Mouse (Mus musculus): ENCODE data around the gene Clcn3. TPM values are rescaled to one million over a fixed set of nuclear protein-coding genes. Genes with fewer than 3 reads are reported as not detected.
A peak's percentile ranks its signal among the peaks of the same experiment; 100 is the strongest.

The Clcn3 gene
- total RNA-seq, 1 experiment from 2014 or later = 38.6 TPM

DNA sequence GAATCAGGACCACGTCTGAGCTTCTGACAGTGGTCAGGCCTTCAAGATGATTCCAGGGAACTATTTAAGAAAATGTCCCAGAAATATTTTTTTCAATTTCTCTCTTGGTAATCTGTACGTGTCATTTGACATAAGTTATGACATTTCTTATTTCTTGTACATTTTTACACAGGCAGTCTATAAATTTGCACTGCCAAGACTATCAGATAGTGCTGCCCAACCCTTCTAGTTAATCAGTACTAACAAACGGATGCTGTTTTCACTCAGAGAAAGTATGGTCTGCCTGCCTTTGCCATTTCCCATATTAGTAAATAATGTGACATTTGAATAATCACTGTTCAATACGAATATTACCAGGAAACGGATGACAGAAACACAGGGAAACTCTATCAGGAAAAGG lies 30.3 kb downstream of the Clcn3 start:
- DNase-seq = no peak

DNA sequence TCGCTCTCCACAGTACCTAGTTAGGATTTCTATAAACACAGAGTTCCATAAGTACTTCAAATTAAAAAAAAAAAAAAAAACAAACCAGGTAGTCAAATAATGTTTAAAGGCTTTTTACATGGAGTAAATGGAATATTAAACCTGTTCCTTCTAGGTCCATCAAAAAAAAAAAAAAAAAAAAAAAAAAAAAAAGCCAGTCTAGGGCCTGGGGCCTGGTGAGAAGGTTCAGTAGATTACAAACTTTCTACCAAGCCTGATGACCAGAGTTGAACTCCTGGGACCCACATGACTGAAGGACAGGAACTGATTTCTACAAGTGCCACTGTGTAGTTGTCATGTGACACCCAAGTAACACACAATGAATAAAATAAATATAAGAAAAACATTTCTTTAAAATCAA lies 31.3 kb downstream of the Clcn3 start:
- no peak for DNase-seq

DNA sequence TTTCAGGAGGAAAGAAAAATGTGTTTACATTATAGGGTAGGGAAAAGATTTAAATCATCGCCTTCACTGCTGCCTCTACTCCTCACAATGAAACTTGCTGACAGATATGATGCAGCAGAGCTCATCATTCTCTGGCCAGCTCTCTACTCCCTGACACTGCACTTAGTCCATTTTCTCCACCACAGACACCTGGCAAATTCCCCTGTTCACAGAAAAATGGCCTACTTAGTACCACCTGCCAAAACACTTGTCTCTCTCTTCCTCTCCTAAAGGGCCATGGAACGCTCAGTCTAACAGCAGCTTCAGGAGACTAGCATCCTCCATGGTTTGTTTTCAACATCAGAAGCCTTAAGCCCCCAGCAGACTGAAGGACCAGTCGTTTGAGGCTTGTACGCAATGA lies 31.8 kb downstream of the Clcn3 start:
- no peak for DNase-seq

DNA sequence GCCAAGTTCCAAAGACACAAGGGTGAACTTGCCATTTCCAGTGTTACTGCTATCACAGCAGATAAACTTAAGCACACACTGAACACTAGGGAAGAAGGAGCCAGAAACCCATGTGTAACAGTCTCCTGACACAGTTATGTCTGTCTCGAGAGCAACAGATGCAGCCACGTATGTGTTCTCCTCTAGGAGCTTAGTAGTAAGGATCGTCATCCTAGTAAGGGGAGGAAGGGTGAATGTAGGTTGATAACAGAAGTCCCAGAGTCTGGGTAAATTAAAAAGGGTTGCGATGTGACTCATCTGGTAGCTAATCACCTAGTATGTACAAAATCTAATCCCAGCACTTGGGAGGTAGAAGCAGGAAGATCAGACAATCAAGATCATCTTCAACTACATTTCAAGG lies 33.2 kb downstream of the Clcn3 start:
- DNase-seq = no peak

DNA sequence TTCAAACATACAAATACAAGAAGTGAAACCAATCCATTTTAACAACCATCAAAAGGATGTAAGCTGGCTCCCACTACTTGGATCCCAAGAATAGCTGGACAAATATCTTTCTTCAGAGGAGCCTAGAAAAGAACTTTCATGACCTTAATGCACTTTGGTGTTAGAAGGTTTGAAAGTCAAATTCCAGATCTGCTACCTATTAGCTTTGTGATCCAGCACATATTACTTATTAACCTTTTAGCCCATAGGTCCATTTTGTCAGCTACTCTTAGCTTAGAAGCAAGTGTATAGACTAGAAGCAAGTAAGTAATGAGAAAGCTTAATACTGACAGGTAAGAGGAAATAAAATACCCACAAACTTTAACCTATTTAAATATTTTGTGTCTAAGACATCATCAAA lies 35.6 kb downstream of the Clcn3 start:
- no peak for DNase-seq

DNA sequence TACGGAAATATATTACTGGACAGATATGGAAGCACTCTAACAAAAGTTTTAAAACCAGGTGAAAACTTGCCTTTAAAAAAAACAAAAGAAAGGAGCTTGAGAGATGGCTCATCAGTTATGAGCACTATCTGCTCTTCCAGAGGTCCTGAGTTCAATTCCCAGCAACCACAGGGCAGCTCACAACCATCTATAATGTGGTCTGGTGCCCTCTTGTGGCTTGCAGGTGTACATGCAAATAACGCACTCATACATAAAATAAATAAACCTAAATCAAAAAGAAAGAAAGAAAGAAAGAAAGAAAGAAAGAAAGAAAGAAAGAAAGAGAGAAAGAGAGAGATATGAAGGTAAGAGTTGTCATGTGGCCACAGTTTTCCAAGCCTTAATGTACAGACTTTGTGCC lies 40.2 kb downstream of the Clcn3 start:
- no peak for DNase-seq

DNA sequence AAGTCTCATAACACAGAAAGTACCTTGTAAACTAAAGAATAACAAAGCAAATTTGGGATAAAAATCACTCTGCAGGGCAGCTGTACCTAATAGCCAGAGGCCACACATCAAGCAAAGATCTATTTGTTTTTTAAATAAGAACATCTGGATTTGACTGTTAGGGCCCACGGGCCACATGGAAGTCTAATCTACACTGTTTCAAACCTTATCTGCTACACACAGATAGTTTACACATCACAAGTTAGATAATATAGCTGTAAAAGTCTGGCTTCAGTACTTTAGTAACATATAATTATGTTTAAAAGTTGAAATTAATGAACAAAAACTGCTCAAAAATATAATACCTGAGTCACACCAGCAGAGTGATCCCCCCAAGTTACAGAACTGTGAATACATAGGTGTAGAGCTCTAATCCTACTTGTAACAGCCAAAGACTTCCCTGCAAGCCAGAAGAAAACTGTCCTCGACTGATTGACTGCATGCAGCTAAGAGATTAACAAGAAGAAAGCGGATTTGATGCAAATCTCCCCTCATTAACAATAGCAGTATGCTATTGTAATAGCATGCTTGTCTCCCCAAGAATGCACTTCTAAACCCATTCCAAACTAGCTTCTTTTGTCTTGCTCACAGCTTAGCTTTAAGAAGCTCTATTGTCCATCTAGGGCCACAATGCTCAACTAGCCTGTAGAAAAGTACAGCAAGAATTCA lies 44.2 kb downstream of the Clcn3 start:
- DNase-seq = no peak

DNA sequence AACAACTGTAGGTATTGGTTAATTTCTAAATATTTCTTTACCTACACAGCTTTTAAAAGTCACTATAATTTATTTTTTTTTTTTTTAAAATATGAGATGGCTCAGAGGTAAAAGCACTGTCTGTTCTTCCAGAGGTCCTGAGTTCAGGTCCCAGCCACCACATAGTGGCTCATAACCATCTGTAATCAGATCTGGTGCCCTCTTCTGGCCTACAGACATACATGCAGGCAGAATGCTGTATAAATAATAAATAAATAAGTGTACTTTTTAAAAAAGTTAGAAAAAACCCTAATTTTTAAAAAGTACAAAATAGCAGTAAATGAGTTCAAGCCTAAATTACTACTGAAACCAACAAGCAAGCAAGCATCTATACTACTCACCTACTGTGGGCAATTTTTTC lies 49.5 kb downstream of the Clcn3 start:
- DNase-seq = no peak

DNA sequence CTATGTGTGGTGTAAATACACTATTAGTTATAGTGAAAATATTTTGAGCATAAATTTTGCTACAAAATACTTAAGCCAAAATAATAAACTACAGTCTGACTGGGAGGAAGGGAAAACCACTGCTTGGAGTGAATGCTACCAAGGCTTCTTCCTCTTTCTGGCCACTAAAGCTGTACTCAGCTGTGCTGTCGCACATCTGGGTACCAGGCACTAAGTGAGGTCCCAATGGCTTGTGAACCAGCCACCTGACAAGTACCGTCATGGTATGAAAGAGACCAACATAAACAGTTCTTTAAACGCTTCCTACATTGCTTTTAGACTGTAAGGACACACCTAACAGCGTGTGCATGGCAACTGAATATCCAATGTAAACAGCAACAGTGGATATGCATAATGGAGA lies 62.9 kb downstream of the Clcn3 start:
- DNase-seq = no peak

DNA sequence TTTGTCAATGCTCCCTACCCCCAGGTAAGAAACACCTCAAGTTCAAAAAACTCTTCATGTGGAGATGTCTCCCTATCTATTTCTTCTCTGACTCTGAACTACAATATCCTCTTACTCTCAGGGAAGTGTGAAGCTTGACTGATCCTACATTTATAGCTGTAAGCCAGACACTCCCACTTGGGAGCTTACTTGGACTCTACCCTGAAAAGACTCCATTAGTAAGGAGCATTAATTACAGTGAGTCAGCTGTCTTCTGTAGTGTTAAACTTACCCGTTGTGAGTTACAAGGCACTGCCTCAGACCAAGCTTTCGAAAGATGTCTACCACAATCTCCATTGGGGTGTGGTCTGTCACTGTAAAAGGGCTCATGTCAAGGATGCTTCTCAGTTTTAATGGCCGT lies 64.0 kb downstream of the Clcn3 start:
- DNase-seq = no peak

DNA sequence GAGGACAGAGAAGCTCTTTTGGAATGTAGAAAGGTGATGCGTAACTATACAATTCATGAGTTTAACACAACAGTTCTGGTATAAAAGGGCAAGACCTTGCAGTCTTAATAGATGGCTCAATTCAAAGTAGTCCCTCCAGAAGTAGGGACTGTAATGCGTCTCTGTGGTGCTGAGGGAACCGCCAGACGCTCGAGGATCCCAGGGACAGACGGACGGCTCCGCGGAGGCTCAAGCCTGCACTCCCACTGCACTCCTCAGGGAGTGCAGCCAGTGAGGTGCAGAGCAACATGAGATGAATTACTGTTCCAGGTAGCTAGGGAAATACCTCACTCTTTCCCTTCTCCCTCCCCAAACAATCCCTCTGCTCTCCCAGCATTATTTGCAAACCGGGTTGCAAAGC lies 70.5 kb downstream of the Clcn3 start:
- DNase-seq = no peak

DNA sequence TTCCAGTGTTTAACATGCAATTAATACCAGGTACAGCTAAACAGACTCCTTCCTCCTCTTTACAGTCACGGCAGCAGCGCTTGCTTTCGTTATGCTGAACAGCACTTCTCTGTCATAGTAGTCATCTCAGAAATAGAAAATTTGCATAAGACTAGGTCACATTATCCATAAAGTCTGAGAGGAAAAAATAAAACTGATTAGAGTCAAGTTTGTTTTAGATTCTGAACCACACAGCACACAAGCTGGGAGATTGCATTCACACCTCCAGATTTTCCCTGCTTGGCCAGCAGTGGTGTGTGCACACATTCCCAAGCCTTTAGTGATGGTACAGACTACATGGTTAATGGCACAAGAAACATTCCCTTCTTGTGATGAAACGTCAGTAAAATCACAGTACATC lies 71.0 kb downstream of the Clcn3 start:
- DNase-seq = no peak

DNA sequence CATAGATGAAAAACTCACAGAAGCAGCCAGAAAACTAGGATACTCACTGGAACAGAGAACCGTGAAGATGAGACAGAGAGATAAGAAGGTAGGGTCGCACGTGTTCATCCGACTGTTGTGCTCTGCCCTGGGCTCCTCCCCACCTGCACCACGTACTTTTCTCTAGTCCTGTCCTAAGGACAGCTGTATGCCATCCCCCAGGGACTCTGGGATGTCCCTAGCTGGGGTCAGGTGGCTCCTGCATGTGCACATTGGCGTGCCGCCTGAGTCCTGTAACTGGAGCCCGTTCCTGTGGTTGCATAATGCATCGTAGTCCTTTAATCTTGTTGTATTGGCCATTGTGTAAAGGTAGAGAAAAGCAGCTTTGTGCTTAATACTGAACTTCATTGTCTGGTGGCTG lies 83.0 kb downstream of the Clcn3 start:
- DNase-seq = peak; percentile 27

DNA sequence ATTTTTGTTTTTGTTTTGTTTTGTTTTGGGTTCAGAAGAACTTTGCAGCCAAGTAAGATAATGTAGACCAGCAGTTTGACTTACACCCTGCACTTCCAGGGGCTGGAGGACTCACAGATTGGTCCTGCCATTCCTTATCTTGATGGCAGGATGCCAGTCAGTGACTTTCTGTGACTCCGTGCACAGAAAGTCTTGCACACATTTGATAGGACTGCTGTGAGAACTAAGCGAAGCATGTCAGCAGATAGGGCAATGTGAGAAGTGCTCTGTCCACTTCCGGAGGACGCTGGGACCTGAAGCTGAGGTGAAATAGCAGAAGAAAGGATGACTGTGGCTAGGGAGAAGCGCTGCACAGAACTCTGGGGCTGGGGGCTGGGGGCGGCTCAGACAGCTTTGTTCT lies 87.2 kb downstream of the Clcn3 start:
- peak; percentile 12 for DNase-seq

DNA sequence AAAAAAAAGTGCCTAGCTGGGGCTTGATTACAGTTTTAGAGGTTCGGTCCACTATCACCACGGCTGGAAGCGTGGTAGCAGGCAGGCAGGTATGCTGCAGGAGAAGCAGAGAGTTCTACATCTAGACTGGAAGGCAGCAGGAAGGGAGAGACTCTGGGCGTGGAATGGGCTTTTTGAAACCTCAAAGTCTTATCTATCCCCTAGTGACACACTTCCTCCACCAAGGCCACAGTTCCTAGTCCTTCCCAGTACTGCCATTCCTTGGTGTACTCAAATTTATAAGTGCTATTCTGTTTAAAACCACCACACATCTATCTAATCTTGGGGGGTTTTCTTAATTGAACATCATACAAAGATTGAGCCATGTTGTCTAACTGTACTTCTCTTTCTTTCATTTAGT lies 91.3 kb downstream of the Clcn3 start:
- no peak for DNase-seq

DNA sequence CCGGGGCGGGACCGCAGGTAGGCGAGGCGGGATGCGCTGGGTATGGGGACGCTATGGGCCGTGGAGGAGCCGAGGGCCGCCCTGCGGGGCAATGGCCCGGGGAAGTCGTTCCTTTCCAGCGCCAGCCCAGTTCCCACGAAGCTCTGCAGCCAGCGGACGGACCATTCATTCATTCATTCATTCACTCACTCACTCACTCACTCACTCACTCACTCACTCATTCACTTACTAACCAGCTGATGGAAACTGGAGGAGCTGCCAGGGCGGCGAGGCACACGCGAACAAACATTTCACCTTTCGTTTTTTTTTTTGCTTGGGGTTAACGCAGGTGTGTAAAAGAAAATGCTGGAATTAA lies 92.6 kb downstream of the Clcn3 start:
- no peak for DNase-seq

DNA sequence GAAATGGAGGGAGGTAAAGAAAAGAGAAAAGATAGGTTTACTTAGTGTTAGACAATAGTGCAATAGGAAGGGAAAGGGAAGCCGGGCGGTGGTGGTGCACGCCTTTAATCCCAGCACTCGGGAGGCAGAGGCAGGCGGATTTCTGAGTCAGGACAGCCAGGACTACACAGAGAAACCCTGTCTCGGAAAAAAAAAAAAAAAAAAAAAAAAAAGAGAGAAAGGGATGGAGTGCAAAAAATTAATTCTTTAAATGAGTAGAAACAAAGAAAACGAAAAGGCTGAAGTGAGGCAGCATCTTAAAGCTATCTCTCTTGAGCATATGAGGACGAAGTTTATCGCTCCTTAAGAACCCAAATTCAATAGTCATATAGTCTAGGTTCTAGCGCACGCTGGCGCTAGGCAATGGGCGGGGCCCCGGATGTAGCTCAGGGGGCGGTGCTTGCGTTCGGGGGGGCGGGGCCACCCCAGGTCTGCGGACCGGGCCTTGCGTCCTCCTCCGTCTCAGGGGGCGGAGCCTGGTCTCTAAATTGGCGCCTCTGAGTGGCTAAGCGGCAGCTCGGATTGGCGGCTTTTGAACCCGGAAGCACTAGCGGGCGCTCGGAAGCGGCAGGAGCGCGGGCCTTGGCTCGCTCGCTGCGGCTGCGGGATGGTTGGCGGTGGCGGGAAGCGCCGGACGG lies 93.1 kb downstream of the Clcn3 start, which contains the start of gene Hpf1:
TSS of gene Hpf1 (plus strand) at position 576 of the 677 bp plus-strand sequence.
- DNase-seq = peak; percentile 97

DNA sequence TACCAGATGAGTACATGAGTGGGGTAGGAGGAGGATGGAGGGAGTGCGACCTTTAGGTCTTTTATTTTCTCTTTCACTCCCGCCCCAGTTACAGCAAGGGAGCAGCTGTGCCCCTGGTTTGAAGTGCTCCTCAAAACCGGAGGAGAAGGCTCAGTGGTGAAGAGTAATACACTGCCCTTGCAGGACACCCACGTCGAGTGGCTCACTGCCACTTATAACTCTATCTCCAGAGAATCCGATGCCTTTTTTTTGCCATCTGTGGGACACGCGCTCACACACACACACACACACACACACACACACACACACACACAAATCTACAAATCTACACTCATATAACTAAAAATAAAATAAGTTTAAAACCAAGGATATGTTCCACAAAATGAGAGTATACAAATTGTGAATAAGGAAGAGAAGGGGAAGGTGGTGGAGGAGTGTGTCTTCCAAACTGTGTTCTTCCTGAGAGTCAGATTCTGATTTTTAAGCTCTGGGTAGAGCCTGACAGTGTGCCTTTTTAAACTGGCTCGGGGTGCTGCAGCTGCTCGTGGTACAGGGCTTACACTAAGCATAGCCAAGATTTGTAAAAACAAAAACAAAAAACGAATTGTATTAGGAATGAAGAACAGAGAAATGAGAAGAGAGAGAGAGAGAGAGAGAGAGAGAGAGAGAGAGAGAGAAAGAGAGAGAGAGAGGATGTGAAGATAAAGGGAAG lies 93.8 kb downstream of the Clcn3 start:
- no peak for DNase-seq

DNA sequence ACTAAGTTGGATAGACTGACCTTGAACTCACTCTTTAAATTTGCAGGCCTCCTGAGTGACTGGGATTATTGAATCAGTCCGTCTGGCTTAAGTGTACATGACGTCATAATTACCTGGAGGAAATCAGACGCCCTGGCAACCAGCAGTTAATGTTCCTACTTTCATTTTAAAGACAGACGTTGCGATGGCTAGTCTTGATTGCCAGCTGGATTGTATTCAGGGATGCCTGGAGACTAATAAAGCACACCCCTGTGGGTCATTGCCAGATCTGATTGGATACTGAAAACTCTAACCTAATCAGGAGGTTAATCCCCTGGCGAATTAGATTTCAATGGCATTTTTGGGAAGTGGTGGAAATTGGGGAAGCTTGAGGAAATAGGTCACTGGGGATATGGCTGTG lies 96.4 kb downstream of the Clcn3 start:
- no peak for DNase-seq

DNA sequence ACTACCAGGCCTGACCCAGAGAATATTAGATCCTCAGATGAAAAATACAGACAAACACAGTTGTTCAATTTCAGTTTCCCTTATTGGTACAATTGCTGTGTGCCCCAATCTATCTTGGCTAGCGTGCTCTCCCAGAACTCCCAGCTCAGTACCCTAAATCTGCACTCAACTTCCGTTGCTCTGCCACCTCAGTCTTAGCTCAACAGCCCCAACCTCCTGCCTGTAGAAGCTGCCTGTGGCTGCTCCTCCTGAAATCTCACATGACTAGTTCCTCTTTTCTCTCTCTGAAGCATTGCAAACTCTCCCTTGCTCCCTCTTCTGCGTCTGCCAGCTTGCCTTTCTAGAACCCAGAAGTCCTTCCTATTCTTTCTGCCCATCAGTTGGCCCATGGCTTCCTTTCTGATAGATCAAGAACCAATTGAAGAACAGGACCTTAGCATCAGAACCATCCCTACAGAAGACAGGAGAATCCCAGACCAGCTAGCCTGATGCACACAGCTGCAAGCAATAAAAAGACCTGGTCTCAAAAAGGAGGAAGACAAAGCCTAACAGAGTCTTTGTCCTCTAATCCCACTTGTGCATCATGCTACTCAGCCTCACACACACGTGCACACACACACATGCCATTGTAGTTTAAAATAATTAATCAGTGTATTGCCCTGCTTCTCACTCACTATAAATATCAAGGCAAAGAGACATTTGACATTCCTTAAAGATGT lies 99.5 kb downstream of the Clcn3 start:
- no peak for DNase-seq

DNA sequence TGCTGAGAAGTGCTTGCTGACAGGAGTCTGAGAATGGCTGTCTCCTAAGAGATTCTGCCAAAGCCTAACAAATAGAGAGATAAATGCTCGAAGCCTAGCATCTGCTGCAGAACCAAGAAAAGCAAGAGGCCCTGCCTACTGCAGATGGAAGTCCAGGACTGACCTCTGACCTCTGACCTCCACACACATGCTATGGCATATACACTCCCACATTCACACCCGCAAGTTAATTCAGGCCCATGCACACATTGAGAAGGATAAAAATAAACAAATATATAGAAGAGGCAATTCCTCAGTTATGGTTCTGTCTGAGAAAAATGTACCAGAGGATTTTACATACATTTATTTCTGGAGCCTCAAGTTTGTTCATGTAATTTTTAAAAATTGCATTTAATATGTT lies 104.5 kb downstream of the Clcn3 start:
- no peak for DNase-seq

DNA sequence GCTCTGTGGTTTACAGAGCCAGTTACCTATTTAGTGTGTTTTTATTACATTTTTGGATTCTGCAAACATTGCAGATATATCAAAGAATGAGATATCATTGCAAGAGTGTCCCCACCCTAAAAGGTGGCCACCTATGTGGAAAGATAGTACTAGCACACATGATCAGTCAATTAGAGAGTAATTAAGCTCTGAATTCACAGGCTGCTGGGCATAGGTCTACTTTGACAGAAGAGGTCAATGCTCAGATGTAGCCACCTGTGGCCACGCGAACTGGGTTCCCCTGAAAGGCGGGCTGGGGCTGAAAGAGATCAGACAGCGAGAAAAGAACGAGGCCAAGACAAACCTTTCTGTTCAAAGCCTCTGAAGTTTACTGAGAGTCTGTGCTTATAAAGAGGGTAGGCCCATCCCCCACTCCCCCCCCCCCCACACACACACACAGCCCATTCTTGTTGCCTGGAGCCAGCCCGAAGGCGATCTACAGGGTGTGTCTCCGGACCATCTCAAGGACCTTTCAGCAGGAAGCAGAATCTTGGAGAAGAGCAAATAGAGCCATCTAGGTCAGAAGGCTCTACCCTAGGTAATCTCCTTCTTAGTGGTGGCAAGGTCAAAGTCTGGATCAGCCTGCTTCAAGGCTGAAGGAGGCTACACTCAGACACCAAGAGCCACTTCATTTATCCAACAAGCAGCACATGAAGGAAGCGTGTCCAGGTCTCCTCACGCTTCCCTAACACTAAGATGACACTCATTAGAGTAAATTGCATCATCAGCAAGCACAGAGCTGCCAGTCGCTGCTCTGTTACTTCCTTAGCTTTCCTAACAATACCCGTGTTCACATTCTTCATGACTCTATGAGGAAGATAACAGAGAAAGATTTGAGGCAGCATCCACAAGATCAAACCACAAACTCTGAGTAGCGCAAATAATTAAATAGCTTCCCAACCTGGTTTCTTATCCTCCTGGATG lies 112.6 kb downstream of the Clcn3 start:
- DNase-seq = no peak
